Mouse (Mus musculus): ENCODE results near the gene Aldh16a1. TPM values are rescaled to one million over a fixed set of nuclear protein-coding genes. Genes with fewer than 3 reads are reported as not detected.
"Not testable (repeated sequence)": the region's sequence is repeated elsewhere in the genome, so short reads cannot be mapped to it uniquely, and the experiment has no call there.

Gene Aldh16a1
- total RNA-seq, 4 experiments from 2014 or later, result 24.9 to 36.9 (median 29.2) TPM

DNA sequence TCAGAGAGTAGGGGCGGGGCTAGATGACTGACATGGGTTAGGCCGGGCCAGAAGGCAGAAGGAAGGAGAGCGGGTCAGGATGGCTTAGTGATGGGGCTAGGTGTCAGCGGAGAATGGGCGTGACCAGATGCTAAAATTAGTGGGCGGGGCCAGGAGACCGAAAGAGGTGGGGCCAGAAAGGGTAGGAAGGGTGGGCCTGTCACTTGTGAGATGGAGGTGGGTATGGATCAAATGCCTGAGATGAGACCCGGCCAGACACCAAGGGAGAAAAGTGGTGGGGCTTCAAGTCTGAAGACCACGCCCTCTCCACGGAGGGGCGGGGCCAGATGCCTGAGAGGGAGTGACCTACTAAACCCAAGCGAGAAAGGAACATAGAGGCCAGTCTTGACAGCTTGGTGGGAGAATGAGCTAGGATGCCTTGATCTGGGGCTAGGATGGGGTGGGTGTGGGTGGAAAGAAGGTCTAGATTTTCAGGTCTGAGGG, 19.8 kb downstream of the Aldh16a1 start:
- DNase-seq (ENCODE audit: low spot score), result no peak

DNA sequence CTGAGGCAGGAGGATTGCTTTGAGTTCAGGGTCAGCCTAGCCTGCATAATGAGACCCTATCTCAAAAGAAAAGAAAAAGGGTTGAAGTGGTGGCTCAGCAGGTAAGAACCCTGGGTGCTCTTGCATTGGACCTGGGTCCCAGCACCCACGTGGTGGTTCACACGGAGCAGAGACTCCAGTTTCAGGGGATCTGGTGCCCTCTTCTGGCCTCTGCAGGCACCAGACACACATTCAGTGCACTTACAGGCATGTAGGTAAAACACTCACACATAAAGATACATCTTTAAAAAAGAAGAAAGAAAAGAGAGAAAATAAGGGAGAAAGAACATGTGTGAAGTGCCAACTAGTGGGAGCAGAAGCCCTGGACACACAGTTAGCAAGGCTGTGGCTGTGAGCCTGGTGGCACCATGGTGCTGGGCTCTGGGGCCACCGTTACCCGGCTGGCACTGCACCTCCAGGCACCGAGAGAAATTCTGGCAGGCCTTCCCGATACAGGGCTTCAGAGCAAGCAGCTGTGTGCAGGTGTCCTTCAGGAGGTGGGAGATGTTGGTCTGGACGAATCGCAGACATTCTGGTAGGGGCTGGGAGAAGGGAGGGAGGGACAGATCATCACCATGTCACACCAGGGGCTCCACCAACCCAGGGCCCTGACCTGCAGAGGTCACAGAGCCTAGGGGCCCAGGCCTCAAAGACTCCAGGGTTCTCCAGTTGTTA, 20.8 kb downstream of the Aldh16a1 start:
- no peak for DNase-seq (ENCODE audit: low spot score)

GRCm38 (mm10) chr7:45131850-45132249, 22.5 kb downstream of the Aldh16a1 start:
- DNase-seq (ENCODE audit: low spot score), result no peak

DNA sequence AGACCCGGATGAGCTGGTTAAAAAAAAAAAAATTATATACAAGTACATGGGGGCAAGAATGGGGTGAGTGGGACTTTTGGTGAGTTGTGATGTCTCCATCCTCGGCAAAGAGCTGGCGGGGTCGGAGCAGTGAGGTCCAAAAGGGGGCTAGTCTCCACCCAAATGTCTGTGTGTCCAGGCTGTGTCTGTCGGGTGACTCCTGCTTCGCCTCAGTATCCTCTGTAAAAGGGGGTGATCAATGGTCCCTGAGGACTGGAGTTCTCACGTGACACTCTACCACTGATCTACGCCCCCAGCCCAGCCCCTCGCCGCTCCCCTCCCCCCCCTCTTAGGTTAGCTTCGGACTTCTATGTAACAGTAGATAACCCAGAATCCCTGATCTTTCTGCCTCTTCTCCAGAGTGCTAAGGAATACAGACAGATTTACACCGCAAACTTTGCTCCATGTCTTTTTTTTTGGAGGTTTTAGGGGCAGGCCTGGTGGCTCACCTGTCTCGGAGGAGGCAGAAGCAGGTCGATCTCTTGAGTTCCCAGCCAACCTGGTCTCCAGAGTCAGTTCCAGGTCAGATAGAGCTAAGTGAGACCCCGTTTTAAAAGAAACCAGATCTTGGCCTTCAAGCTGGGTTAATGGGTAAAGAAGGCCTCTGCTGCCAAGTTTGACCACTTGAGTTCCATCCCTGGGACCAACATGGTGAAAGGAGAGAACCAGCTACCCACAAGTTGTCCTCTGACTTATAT, 24.4 kb downstream of the Aldh16a1 start:
- no peak for DNase-seq (ENCODE audit: low spot score)

GRCm38 (mm10) chr7:45129318-45129717, 25.1 kb downstream of the Aldh16a1 start:
- no peak for DNase-seq (ENCODE audit: low spot score)

- DNase-seq (ENCODE audit: low spot score), result peak; percentile 100
These were observed 25.6 kb downstream of the Aldh16a1 start, which contains the start of gene Rpl13a for GRCm38 (mm10) chr7:45128624-45129246. TSS of gene Rpl13a (minus strand) at chr7:45128761.

DNA sequence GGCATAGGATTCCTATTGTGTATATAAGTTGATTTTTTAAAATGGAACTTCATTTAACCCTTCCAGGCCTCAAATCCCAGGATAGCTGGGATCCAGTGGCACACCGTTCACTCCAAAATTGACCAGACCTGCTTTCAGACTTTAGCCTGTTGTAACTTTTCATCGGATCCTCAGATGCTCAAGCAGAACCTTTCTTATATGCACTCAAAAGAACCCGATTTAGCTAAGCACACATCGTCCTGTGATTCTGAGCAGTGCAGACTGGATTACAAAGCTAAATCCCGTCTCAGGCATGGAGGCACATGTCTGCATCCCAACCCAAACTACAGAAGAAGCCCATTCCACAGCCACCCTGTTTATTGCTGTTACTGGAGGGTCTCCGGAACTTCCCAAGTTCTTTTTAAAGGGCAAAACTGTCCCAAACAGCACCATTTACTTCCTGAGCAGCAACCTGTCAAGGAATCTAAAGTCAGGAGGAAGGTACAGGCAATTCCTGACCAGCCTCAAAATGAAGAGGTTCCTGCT, 26.6 kb downstream of the Aldh16a1 start:
- DNase-seq (ENCODE audit: low spot score), result no peak

GRCm38 (mm10) chr7:45126844-45127699, 27.3 kb downstream of the Aldh16a1 start:
- DNase-seq (ENCODE audit: low spot score), result no peak

- no peak for DNase-seq (ENCODE audit: low spot score)
These were observed 28.1 kb downstream of the Aldh16a1 start for GRCm38 (mm10) chr7:45126147-45126843.

DNA sequence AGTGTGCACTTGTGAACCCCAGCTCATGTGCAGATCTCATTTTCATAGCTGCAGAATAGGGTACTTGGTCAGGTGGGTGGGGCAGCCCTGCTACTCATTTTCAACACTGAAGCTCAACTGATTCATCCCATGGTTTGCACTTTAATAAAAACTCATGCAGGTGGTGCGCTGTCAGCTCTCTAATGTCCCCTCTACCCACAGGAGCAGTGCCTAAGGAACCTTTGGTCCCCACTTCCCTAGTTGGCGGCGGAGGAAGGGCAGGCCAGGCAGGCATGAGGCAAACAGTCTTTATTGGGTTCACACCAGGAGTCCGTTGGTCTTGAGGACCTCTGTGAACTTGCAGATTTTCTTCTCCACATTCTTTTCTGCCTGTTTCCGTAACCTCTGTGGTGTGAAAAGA, 28.7 kb downstream of the Aldh16a1 start:
- DNase-seq (ENCODE audit: low spot score), result not testable (repeated sequence)

- DNase-seq (ENCODE audit: low spot score), result no peak
These were observed 29.2 kb downstream of the Aldh16a1 start for GRCm38 (mm10) chr7:45125144-45125600.

GRCm38 (mm10) chr7:45124224-45125143, 29.9 kb downstream of the Aldh16a1 start, which contains the start of gene Rps11:
TSS of gene Rps11 (minus strand) at chr7:45124439.
- peak; percentile 99 for DNase-seq (ENCODE audit: low spot score)

GRCm38 (mm10) chr7:45123186-45123570, 31.2 kb downstream of the Aldh16a1 start:
- DNase-seq (ENCODE audit: low spot score), result no peak

DNA sequence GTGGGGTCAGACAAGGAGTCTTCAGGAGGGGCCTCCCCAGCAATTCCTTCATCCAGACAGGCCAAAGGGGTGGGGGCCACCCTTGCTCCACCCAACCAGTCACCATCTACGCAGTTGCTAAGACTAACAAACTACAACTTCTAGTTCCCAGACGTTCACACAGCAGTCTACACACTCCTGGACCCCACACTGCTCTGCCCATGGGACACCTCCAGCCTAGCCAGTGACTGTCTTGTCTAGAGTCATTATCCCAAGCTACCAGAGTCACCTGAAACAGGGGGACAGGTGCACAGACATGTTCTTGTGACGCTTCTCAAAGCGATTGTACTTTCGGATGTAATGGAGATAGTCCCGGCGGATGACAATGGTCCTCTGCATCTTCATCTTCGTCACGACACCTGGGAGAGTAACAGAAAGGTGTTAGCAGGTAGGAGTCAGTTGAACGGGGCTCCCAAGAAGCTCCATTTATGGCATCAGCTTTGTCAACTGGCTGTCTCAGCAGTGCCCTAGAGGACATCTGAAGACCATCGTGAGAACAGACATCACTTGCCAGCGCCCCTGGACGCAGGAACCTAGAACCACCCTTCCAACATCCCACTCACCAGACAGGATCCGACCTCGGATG, 31.7 kb downstream of the Aldh16a1 start:
- no peak for DNase-seq (ENCODE audit: low spot score)

DNA sequence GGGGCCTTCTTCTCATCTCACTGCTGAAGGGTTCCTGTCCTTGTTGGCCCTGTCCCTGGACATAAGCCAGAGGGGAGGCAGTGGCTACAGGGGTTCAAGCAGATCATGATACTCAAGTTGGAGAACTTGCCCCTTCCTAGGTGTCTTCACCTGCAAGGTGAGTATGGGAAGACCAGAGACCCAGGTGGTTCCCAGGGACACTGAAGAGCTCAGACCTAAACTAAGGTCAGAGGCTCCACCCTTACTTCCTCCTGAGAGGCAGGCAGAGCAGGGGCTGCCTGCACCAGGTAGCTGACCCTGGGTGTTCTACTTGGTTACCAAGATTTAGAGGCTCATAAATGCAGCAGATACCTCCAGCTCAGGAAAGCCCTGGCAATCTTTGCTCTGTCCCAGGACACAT, 32.4 kb downstream of the Aldh16a1 start:
- DNase-seq (ENCODE audit: low spot score), result no peak

DNA sequence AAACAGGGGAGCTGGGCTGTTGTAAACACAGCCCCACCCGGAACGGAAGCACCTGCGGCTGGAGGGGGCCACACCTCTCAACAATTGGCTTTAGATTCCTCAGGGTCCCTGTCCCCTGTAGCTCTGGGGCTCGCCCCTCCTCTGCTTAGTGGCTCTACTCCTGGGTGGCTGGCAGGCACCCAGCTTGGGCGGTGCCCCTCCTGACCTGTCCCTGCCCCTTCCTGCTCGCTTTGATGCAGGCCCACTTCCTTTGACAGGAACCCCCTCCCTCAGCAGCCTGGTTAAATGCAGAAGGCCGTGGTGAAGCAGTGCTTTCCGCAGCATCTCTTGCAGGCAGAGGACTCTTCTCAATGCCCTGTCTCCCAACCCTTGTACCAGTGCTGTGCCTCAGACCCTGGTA, 33.0 kb downstream of the Aldh16a1 start:
- peak; percentile 72 for DNase-seq (ENCODE audit: low spot score)

DNA sequence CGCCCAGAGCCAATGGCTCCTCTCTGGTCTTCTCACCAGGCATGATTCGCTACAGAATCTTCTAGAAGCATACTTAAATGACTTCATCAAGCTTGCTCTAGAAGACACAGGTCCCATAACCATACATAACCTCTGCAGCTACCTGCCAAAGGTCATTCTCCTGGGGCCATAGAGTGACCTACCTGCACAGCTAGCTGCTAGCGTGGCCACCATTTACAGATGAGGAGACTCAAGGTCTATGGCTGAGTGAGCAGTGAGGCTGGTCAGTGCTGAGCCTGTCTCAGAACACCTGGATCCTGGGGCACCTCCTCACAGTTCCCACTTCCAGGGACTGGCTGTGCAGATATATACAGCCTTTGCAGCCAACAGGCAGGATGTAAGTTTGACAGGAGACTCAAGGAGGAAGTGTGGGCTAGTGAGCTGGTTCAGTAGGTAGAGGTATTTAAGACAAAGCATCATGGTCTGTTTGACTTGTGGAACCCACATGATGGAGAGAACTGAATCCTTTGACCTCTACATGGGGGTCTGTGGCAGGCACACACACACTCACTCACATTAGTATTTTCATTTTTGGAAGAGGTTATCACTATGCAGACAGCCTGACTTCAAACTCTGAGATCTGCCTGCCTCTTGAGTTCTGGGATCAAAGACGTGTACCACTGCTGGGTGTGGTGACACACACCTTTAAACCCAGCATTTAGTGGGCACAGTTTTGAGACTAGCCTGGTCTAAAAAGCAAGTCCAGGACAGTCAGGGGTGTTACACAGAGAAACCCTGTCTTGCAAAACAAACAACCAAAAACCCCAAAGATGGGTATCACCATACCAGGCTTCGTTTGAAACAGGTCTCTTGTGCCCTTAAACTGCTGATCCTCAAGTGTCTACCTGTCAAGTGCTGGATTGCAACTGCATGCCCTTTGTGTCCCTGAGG, 34.3 kb downstream of the Aldh16a1 start:
- DNase-seq (ENCODE audit: low spot score), result no peak

GRCm38 (mm10) chr7:45118336-45118735, 36.0 kb downstream of the Aldh16a1 start:
- DNase-seq (ENCODE audit: low spot score), result no peak

All from heart, adult 8-10 months (tissue).